Mouse (Mus musculus): Measurements from ENCODE around the gene Acr. TPM values are rescaled to one million over a fixed set of nuclear protein-coding genes. Genes with fewer than 3 reads are reported as not detected.

Acr gene
- total and polyA plus RNA-seq, 3 experiments, result not detected

DNA sequence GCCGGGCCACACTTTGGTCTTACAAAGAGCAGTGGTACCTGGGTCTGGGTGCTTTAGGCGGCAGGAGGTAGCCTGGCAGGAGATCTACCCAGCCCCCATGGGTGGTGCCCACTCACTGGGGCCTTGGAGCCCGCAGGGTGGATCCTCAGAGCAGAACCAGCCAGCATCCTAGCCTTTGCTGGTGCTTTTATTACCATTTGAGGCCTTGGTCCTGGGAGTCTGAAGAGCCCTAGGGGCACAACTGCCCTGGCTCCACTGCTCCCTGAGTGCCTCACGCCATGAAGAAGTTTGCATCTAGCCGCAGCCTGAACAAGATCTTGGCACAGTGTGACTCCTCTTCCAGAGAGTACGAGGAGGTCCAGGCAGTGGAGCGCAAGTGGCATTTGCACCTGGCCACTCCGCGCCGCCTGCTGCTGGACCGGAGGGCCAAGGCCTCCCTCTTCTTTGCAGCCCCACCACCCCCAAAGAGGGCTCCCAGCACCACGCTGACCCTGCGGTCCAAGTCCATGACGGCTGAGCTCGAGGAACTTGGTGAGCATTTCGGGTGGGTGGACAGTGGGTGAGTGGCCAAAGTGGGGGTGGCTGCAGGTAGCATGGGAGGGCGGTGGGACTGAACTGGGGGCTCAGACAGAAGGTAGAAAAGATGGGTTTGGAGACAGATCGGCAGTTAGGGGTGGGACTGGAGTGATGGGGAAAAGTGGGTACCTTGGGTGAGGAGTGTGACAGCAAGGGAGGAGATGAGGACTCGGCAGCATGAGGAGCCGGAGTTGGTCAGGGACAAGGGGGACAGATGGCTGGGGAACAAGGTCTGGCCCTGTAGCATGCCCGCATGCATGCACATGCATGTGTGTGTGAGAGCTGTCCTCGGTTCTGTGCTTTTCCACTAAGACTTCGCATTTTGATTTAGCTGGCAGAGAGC is 34.9 kb upstream of the Acr start:
- TF ChIP-seq BHLHE40 (IDR thresholded peaks at IDR 0.05; ENCODE audit: low read depth, low read length) (no peak), MXI1 (IDR thresholded peaks at IDR 0.05; ENCODE audit: low read depth, low read length) (no peak), MAFK (IDR thresholded peaks at IDR 0.05; ENCODE audit: insufficient replicate concordance, low read length) (no peak), TBP (conservative IDR thresholded peaks at IDR 0.05; ENCODE audit: low read depth, low read length) (no peak), IRF4 (IDR thresholded peaks at IDR 0.05; ENCODE audit: low read depth, low read length) (no peak), USF2 (conservative IDR thresholded peaks at IDR 0.05; ENCODE audit: low read depth, low read length) (no peak), SIN3A (IDR thresholded peaks at IDR 0.05; ENCODE audit: low read length) (no peak), KAT2A (IDR thresholded peaks at IDR 0.05; ENCODE audit: insufficient replicate concordance, low read length) (no peak), TCF12 (IDR thresholded peaks at IDR 0.05; ENCODE audit: low read depth, low read length) (no peak), CHD1 (IDR thresholded peaks at IDR 0.05; ENCODE audit: low read depth, low read length) (no peak), MYC (IDR thresholded peaks at IDR 0.05; ENCODE audit: low read depth, low read length) (no peak), CHD2 (IDR thresholded peaks at IDR 0.05; ENCODE audit: low read length) (no peak), PAX5 (IDR thresholded peaks at IDR 0.05; ENCODE audit: low read length) (no peak), MAX (IDR thresholded peaks at IDR 0.05; ENCODE audit: low read length) (no peak)
- Histone ChIP-seq H3K9ac (ENCODE audit: insufficient read depth, low read depth) (no peak overlapping the region), H3K79me2 (replicated peaks; ENCODE audit: control insufficient read depth, extremely low read depth, insufficient read depth, poor library complexity, severe bottlenecking) (no peaks in the 10 kb centered on the region), H3K4me3 (replicated peaks in 1 of 3; ENCODE audit: low read depth in 2 of 3, low read length in 2 of 3, poor library complexity in 1 of 3) (no peak overlapping the region), H3K9me3 (replicated peaks; ENCODE audit: low read length) (no peaks in the 10 kb centered on the region), H3K4me2 (ENCODE audit: insufficient read depth, low read depth, poor library complexity, severe bottlenecking) (no peak overlapping the region), H3K27me3 (replicated peaks) (peaks cover 62% of the 10 kb centered on the region), H3K27ac (ENCODE audit: insufficient read depth, low read depth) (no peak overlapping the region), H3K4me1 (ENCODE audit: control insufficient read depth in 1 of 2, insufficient read depth in 2 of 2) (no peaks in the 10 kb centered on the region; a peak in 1 of 4 replicates), H3K36me3 (replicated peaks in 1 of 2; ENCODE audit: control insufficient read depth in 1 of 2, insufficient read depth in 1 of 2, low read length in 1 of 2) (no peaks in the 10 kb centered on the region)
- dilution Hi-C loops (cut with MboI; ENCODE audit: extremely low pct_ligation_motif_present, extremely low pct_unique_long_range_greater_than_20kb, low sequenced_read_pairs) (no loop called here), in situ Hi-C loops (cut with MboI; ENCODE audit: low pct_ligation_motif_present, low pct_unique_long_range_greater_than_20kb, low sequenced_read_pairs) (loop anchor here (5.0 kb wide), 1 partner anchor 56 kb away; the partner anchor contains the start of gene Arsa)
- no peak for DNase-seq (ENCODE audit: extremely low read depth)

DNA sequence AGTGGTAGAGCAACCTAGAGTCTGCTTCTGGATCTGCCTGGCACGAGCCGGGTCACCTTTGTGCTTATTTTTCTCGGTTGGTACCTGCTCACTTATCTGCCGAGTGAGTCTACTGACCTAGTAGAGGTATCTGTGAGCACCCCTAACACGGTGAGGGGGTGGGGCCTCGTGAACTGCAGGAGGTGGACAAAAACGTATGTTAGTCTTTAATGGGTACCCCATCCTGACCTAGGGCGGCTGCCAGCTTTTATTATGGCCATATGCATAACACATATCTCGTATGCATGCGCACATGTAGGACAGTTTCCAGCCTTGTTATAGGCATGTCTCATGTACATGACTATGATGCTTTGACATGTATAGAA is 34.3 kb upstream of the Acr start:
- Histone ChIP-seq H3K27me3 (replicated peaks) (peaks cover 68% of the 10 kb centered on the region), H3K27ac (ENCODE audit: insufficient read depth, low read depth) (no peak overlapping the region), H3K4me1 (ENCODE audit: control insufficient read depth in 1 of 2, insufficient read depth in 2 of 2) (no peaks in the 10 kb centered on the region; a peak in 1 of 4 replicates), H3K4me3 (replicated peaks in 1 of 3; ENCODE audit: low read depth in 2 of 3, low read length in 2 of 3, poor library complexity in 1 of 3) (no peak overlapping the region), H3K9ac (ENCODE audit: insufficient read depth, low read depth) (no peak overlapping the region), H3K4me2 (ENCODE audit: insufficient read depth, low read depth, poor library complexity, severe bottlenecking) (no peak overlapping the region), H3K79me2 (replicated peaks; ENCODE audit: control insufficient read depth, extremely low read depth, insufficient read depth, poor library complexity, severe bottlenecking) (no peaks in the 10 kb centered on the region), H3K9me3 (replicated peaks; ENCODE audit: low read length) (no peaks in the 10 kb centered on the region), H3K36me3 (replicated peaks in 1 of 2; ENCODE audit: control insufficient read depth in 1 of 2, insufficient read depth in 1 of 2, low read length in 1 of 2) (no peaks in the 10 kb centered on the region)
- dilution Hi-C loops (cut with MboI; ENCODE audit: extremely low pct_ligation_motif_present, extremely low pct_unique_long_range_greater_than_20kb, low sequenced_read_pairs) (no loop called here), in situ Hi-C loops (cut with MboI; ENCODE audit: low pct_ligation_motif_present, low pct_unique_long_range_greater_than_20kb, low sequenced_read_pairs) (loop anchor here (5.0 kb wide), 1 partner anchor 57 kb away; the partner anchor contains the start of gene Arsa)
- no peak for TF ChIP-seq RAD21 (IDR thresholded peaks at IDR 0.05; ENCODE audit: low read depth, low read length)
- no peak for TF ChIP-seq SMC3 (IDR thresholded peaks at IDR 0.05; ENCODE audit: low read depth, low read length)
- TF ChIP-seq MAZ (IDR thresholded peaks at IDR 0.05; ENCODE audit: low read depth, low read length), result no peak
- no peak for TF ChIP-seq NELFE (IDR thresholded peaks at IDR 0.05; ENCODE audit: low read depth, low read length)
- TF ChIP-seq ZMIZ1 (IDR thresholded peaks at IDR 0.05; ENCODE audit: low read depth, low read length), result no peak
- no peak for TF ChIP-seq NRF1 (IDR thresholded peaks at IDR 0.05; ENCODE audit: low read depth, low read length)
- no peak for TF ChIP-seq BHLHE40 (IDR thresholded peaks at IDR 0.05; ENCODE audit: low read depth, low read length)
- TF ChIP-seq ELF1 (IDR thresholded peaks at IDR 0.05; ENCODE audit: low read depth, low read length), result no peak
- no peak for DNase-seq (ENCODE audit: extremely low read depth)
